Mouse (Mus musculus): ENCODE data around the gene Syne3.

DNA sequence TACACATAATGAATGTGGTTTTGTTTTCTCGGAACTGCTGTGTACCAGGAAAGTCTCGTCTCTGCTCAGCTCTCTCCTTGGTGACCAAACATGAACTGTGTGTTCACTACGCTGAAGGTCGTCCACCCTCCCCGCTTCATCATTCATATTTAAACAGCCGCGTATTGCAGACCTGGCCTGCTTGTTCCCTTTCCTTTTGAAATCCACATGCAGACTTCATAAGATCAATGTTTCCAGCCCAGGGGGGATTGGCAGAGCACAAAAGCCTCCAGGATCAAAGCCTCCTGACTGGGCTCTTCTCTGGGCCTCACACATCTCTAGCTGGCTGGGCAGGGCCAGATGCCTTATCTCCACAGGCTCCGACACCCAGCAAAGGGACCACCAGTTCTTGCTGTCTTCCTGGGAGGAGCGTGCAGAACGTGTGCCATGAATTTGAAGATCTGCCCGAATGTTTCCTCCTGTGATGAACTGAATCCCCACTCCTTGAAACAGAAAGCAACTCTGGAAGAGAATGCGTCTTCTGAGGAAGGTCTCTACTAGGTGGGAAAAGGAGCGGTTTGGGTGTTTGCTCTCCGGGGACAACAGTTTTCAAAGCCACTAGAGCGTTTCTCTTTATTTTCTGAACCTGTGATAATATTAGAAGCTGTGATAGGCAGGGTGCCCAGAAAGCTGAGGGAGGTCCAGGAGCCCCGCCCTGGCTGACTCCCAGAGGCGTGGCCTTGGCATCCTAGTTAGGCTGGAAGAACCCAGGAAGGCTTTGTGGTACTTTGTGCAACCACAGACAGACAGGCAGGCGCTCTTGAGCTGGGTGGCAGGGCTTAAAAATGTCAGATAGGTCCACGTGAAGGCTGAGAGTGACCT is 10.0 kb upstream of the Syne3 start:
- TF ChIP-seq EP300 (IDR thresholded peaks at IDR 0.05; ENCODE audit: low read depth): no peak
- TF ChIP-seq CTCF (IDR thresholded peaks at IDR 0.05; ENCODE audit: low read depth): 0 out of 2 replicates have a peak, but pooled peaks have one; percentile 3

Measured in heart, postnatal 0 days (tissue).